Mouse (Mus musculus) hindbrain, embryonic 16.5 days (tissue): Measurements from ENCODE around the gene Fads3. TPM values are rescaled to one million over a fixed set of nuclear protein-coding genes. Genes with fewer than 3 reads are reported as not detected.

Experiments used
- ATAC-seq: fragments of 200-750 bp; cut with Nextera tagmentation; 2 replicates; pipeline ENCODE4 v1.8.0; 2017; ENCODE audit warnings: moderate TSS enrichment, moderate library complexity
- H3K27ac ChIP-seq: fragments of 300-500 bp; sonication (generic); 2 replicates; pipeline ENCODE4 v1.5.1; 2014; ENCODE audit warnings: low read depth, mild to moderate bottlenecking, control low read depth, low read length, moderate library complexity
- H3K27me3 ChIP-seq: fragments of 300-500 bp; sonication (generic); replicated peaks from 2 replicates; pipeline ENCODE4 v1.6.1; 2014; ENCODE audit warnings: low read length; ENCODE audit not compliant: control insufficient read depth, insufficient read depth
- H3K36me3 ChIP-seq: fragments of 300-500 bp; sonication (generic); 2 replicates; pipeline ENCODE4 v1.6.1; 2014; ENCODE audit warnings: mild to moderate bottlenecking, low read length, moderate library complexity, mixed read lengths; ENCODE audit not compliant: control insufficient read depth, insufficient read depth
- H3K4me1 ChIP-seq: fragments of 300-500 bp; sonication (generic); 2 replicates; pipeline ENCODE4 v1.6.1; 2014; ENCODE audit warnings: low read depth, low read length; ENCODE audit not compliant: control insufficient read depth, insufficient read depth
- H3K4me2 ChIP-seq: fragments of 300-500 bp; sonication (generic); 2 replicates; pipeline ENCODE4 v1.6.1; 2014; ENCODE audit warnings: mild to moderate bottlenecking, low read length, control low read depth, moderate library complexity
- H3K4me3 ChIP-seq: fragments of 300-500 bp; sonication (generic); 2 replicates; pipeline ENCODE4 v1.5.1; 2014; ENCODE audit warnings: mild to moderate bottlenecking, low read length, control low read depth, moderate library complexity
- H3K9ac ChIP-seq: fragments of 300-500 bp; sonication (generic); 2 replicates; pipeline ENCODE4 v1.6.1; 2014; ENCODE audit warnings: low read depth, mild to moderate bottlenecking, control low read depth, low read length, moderate library complexity
- H3K9me3 ChIP-seq: fragments of 300-500 bp; sonication (generic); 2 replicates; pipeline ENCODE4 v1.6.1; 2014; ENCODE audit warnings: mild to moderate bottlenecking, low read length, moderate library complexity; ENCODE audit not compliant: control insufficient read depth
- WGBS: fragments of 180-500 bp; shearing (Covaris S2); extraction: QIAGEN DNeasy Blood & Tissue Kit; methylation state at CpG from one replicate; pipeline ENCODE4 v1.1.7; 2014; 5-methylcytosine and 5-hydroxymethylcytosine counted together
- polyA plus RNA-seq: library from polyadenylated mRNA; unstranded; fragments of >200 nt; fragmentation: Nextera tagmentation; extraction: Ambion mirVana; gene quantifications from 2 replicates; pipeline ENCODE4 v1.2.1, GENCODE M21; 2015

Fads3 gene
- polyA plus RNA-seq, 1 experiment from 2014 or later, result 42.1 TPM

- H3K9ac ChIP-seq, result no peak overlapping the region
- no peaks in the 10 kb centered on the region for H3K36me3 ChIP-seq
- WGBS, result 86% methylated on average over 10 of the region's 10 CpGs
- no peak for ATAC-seq
- no peak overlapping the region for H3K27ac ChIP-seq
- no peak overlapping the region for H3K4me3 ChIP-seq
- H3K4me1 ChIP-seq, result peaks cover 4% of the 10 kb centered on the region
- no peaks in the 10 kb centered on the region for H3K27me3 ChIP-seq
- no peak overlapping the region for H3K4me2 ChIP-seq
- no peaks in the 10 kb centered on the region for H3K9me3 ChIP-seq
These were observed 63.7 kb downstream of the Fads3 start for GRCm38 (mm10) chr19:10105034-10105493.

- Histone ChIP-seq H3K27me3 (no peaks in the 10 kb centered on the region), H3K36me3 (no peaks in the 10 kb centered on the region), H3K9ac (no peak overlapping the region), H3K4me2 (no peak overlapping the region), H3K9me3 (no peaks in the 10 kb centered on the region), H3K4me3 (no peak overlapping the region), H3K4me1 (peaks cover 4% of the 10 kb centered on the region), H3K27ac (no peak overlapping the region)
- no peak for ATAC-seq
- 88% methylated on average over 2 of the region's 2 CpGs for WGBS
These were observed 65.3 kb downstream of the Fads3 start for GRCm38 (mm10) chr19:10106634-10107033.

GRCm38 (mm10) chr19:10107051-10107611 lies 65.8 kb downstream of the Fads3 start:
- Histone ChIP-seq H3K27ac (no peak overlapping the region), H3K9ac (no peak overlapping the region), H3K36me3 (no peaks in the 10 kb centered on the region), H3K4me3 (no peak overlapping the region), H3K9me3 (no peaks in the 10 kb centered on the region), H3K27me3 (no peaks in the 10 kb centered on the region), H3K4me2 (no peak overlapping the region), H3K4me1 (peaks cover 4% of the 10 kb centered on the region)
- no peak for ATAC-seq
- WGBS, result 90% methylated on average over 5 of the region's 5 CpGs

GRCm38 (mm10) chr19:10108129-10108528 lies 66.8 kb downstream of the Fads3 start:
- no peak overlapping the region for H3K9ac ChIP-seq
- H3K9me3 ChIP-seq, result no peaks in the 10 kb centered on the region
- H3K36me3 ChIP-seq, result no peaks in the 10 kb centered on the region
- WGBS, result 95% methylated on average over 1 of the region's 1 CpGs
- no peaks in the 10 kb centered on the region for H3K27me3 ChIP-seq
- no peak overlapping the region for H3K4me3 ChIP-seq
- no peaks in the 10 kb centered on the region for H3K4me1 ChIP-seq
- H3K4me2 ChIP-seq, result no peak overlapping the region
- no peak for ATAC-seq
- H3K27ac ChIP-seq, result no peak overlapping the region

- Histone ChIP-seq H3K9ac (no peak overlapping the region), H3K4me1 (no peaks in the 10 kb centered on the region), H3K4me2 (no peak overlapping the region), H3K27ac (no peak overlapping the region), H3K4me3 (no peak overlapping the region), H3K9me3 (no peaks in the 10 kb centered on the region), H3K36me3 (no peaks in the 10 kb centered on the region), H3K27me3 (no peaks in the 10 kb centered on the region)
- WGBS, result 94% methylated on average over 2 of the region's 2 CpGs
- no peak for ATAC-seq
These were observed 67.3 kb downstream of the Fads3 start for GRCm38 (mm10) chr19:10108666-10109065.

Other genes starting within 250 kb of the Fads3 start
- gene Scgb2a2, start 194.0 kb upstream of the Fads3 start, polyA plus RNA-seq, result not detected in 2 replicates
- gene Incenp, start 142.0 kb upstream of the Fads3 start, polyA plus RNA-seq, result 26.0 and 30.4 TPM in 2 replicates
- gene Fth1, start 61.0 kb upstream of the Fads3 start, polyA plus RNA-seq, result 1,751 and 1,961 TPM in 2 replicates
- 2.5 and 3.2 TPM in 2 replicates for gene Best1, start 39.9 kb upstream of the Fads3 start, polyA plus RNA-seq
- gene Rab3il1, start 39.9 kb upstream of the Fads3 start, polyA plus RNA-seq, result 22.1 and 25.6 TPM in 2 replicates
- gene Fads2, start 60.2 kb downstream of the Fads3 start, polyA plus RNA-seq, result 236 and 253 TPM in 2 replicates
- 169 and 177 TPM in 2 replicates for gene Fads1, start 141.3 kb downstream of the Fads3 start, polyA plus RNA-seq
- gene Tmem258, start 162.4 kb downstream of the Fads3 start, polyA plus RNA-seq, result 281 and 311 TPM in 2 replicates
- 27.6 and 29.4 TPM in 2 replicates for gene Fen1, start 162.6 kb downstream of the Fads3 start, polyA plus RNA-seq
- gene Myrf, start 199.2 kb downstream of the Fads3 start, polyA plus RNA-seq, result 0.95 and 1.1 TPM in 2 replicates